Mouse (Mus musculus) forebrain, embryonic 14.5 days (tissue): Measurements from ENCODE around the gene Fblim1. TPM values are rescaled to one million over a fixed set of nuclear protein-coding genes. Genes with fewer than 3 reads are reported as not detected.

Source experiments
- ATAC-seq: fragments of 200-750 bp; cut with Nextera tagmentation; 2 replicates; pipeline ENCODE4 v1.8.0; 2017; ENCODE audit warnings: mild to moderate bottlenecking, moderate library complexity
- DNase-seq: peaks from one replicate; pipeline ENCODE4 v3.0.0-alpha.2; 2015; ENCODE audit warnings: low spot score
- H3K27ac ChIP-seq: fragments of 300-500 bp; sonication (generic); 2 replicates; pipeline ENCODE4 v1.5.1; 2014; ENCODE audit warnings: low read depth, mild to moderate bottlenecking, control low read depth, low read length, moderate library complexity
- H3K27me3 ChIP-seq: fragments of 300-500 bp; sonication (generic); replicated peaks from 2 replicates; pipeline ENCODE4 v1.6.1; 2014; ENCODE audit warnings: low read length, control low read depth, mixed read lengths; ENCODE audit not compliant: control insufficient read depth, insufficient read depth
- H3K36me3 ChIP-seq: fragments of 300-500 bp; sonication (generic); 2 replicates; pipeline ENCODE4 v1.6.1; 2014; ENCODE audit warnings: low read length, control low read depth; ENCODE audit not compliant: control insufficient read depth, insufficient read depth
- H3K4me1 ChIP-seq: fragments of 300-500 bp; sonication (generic); 2 replicates; pipeline ENCODE4 v1.6.1; 2014; ENCODE audit warnings: antibody characterized with exemption, low read length, control low read depth; ENCODE audit not compliant: control insufficient read depth, insufficient read depth
- H3K4me2 ChIP-seq: fragments of 300-500 bp; sonication (generic); 2 replicates; pipeline ENCODE4 v1.6.1; 2014; ENCODE audit warnings: mild to moderate bottlenecking, control low read depth, low read length
- H3K4me3 ChIP-seq: fragments of 300-500 bp; sonication (generic); 2 replicates; pipeline ENCODE4 v1.5.1; 2014; ENCODE audit warnings: low read depth, low read length, control low read depth
- H3K9ac ChIP-seq: fragments of 300-500 bp; sonication (generic); 2 replicates; pipeline ENCODE4 v1.6.1; 2014; ENCODE audit warnings: mild to moderate bottlenecking, low read length, control low read depth, moderate library complexity
- H3K9me3 ChIP-seq: fragments of 300-500 bp; sonication (generic); replicated peaks from 2 replicates; pipeline ENCODE4 v1.6.1; 2016; ENCODE audit warnings: low read length, control low read depth, mixed read lengths; ENCODE audit not compliant: control insufficient read depth
- WGBS: fragments of 180-500 bp; shearing (Covaris S2); extraction: QIAGEN DNeasy Blood & Tissue Kit; methylation state at CpG from one replicate; pipeline ENCODE4 v1.1.7; 2014; 5-methylcytosine and 5-hydroxymethylcytosine counted together
- polyA plus RNA-seq: library from polyadenylated mRNA; unstranded; fragments of >200 nt; fragmentation: Nextera tagmentation; extraction: Ambion mirVana; gene quantifications from 2 replicates; pipeline ENCODE4 v1.2.1, GENCODE M21; 2014

The Fblim1 gene
- polyA plus RNA-seq, 1 experiment from 2014 or later: 15.1 TPM

DNA sequence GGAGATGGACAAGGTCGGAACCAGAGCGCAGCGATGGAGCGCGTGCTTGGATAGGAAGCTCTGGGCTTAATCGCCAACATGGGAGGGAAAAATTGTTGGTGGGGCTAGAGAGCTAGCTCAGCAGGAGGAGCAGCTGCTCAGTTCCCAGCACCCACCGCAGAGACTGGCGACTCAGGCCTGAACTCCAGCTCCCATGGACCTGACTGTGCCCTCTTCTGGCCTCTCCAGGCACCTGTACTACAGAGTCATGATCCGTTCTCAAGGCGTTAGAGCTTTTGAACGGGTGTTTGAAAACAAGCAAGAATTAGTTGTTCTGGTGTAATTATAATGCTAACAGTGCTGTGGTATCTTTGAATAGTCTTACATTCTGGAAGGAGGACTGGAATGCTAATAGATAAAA lies 77.0 kb downstream of the Fblim1 start:
- no peaks in the 10 kb centered on the region for H3K9me3 ChIP-seq
- WGBS: 88% methylated on average over 11 of the region's 11 CpGs
- H3K36me3 ChIP-seq: 0 out of 2 replicates have a peak, but pooled peaks cover 4% of the 10 kb centered on the region
- H3K27ac ChIP-seq: no peak overlapping the region
- DNase-seq (no peak), ATAC-seq (no peak)
- H3K27me3 ChIP-seq: no peaks in the 10 kb centered on the region
- H3K4me1 ChIP-seq: no peaks in the 10 kb centered on the region
- H3K4me3 ChIP-seq: no peak overlapping the region
- H3K4me2 ChIP-seq: no peak overlapping the region
- no peak overlapping the region for H3K9ac ChIP-seq

- no peaks in the 10 kb centered on the region for H3K9me3 ChIP-seq
- H3K27me3 ChIP-seq: no peaks in the 10 kb centered on the region
- 84% methylated on average over 7 of the region's 7 CpGs for WGBS
- H3K4me3 ChIP-seq: no peak overlapping the region
- ATAC-seq: no peak
- no peak overlapping the region for H3K9ac ChIP-seq
- H3K27ac ChIP-seq: no peak overlapping the region
- H3K4me1 ChIP-seq: no peaks in the 10 kb centered on the region
- no peak overlapping the region for H3K4me2 ChIP-seq
- H3K36me3 ChIP-seq: peaks cover 6% of the 10 kb centered on the region
- no peak for DNase-seq
These were observed 78.8 kb downstream of the Fblim1 start for GRCm38 (mm10) chr4:141526936-141527650.

Other genes starting within 250 kb of the Fblim1 start
- gene Fam131c, start 237.9 kb downstream of the Fblim1 start, polyA plus RNA-seq: 10.2 and 15.8 TPM in 2 replicates
- gene Clcnka, start 207.4 kb downstream of the Fblim1 start, polyA plus RNA-seq: not detected in 2 replicates
- not detected in 2 replicates for gene Clcnkb, start 190.1 kb downstream of the Fblim1 start, polyA plus RNA-seq
- gene Hspb7, start 185.3 kb downstream of the Fblim1 start, polyA plus RNA-seq: not detected in 2 replicates
- 0.33 TPM in 1 of 2 replicates, not detected in the other for gene Srarp, start 170.0 kb downstream of the Fblim1 start, polyA plus RNA-seq
- 41.3 and 46.5 TPM in 2 replicates for gene Zbtb17, start 161.4 kb downstream of the Fblim1 start, polyA plus RNA-seq
- 10.7 and 14.0 TPM in 2 replicates for gene Spen, start 67.5 kb downstream of the Fblim1 start, polyA plus RNA-seq
- gene Tmem82, start 12.5 kb upstream of the Fblim1 start, polyA plus RNA-seq: 0.12 TPM in 1 of 2 replicates, not detected in the other
- 0.07 TPM in 1 of 2 replicates, not detected in the other for gene Slc25a34, start 17.7 kb upstream of the Fblim1 start, polyA plus RNA-seq
- 3.6 and 3.9 TPM in 2 replicates for gene Plekhm2, start 58.8 kb upstream of the Fblim1 start, polyA plus RNA-seq
- 2.5 TPM in 1 of 2 replicates, not detected in the other for gene Rsc1a1, start 79.5 kb upstream of the Fblim1 start, polyA plus RNA-seq
- 6.7 and 9.3 TPM in 2 replicates for gene Ddi2, start 117.3 kb upstream of the Fblim1 start, polyA plus RNA-seq
- not detected in 2 replicates for gene Agmat, start 140.6 kb upstream of the Fblim1 start, polyA plus RNA-seq
- 3.6 and 4.6 TPM in 2 replicates for gene Dnajc16, start 184.8 kb upstream of the Fblim1 start, polyA plus RNA-seq
- gene Casp9, start 187.5 kb upstream of the Fblim1 start, polyA plus RNA-seq: 8.3 and 10.2 TPM in 2 replicates
- not detected in 2 replicates for gene Cela2a, start 220.1 kb upstream of the Fblim1 start, polyA plus RNA-seq
- not detected in 2 replicates for gene Ctrc, start 240.3 kb upstream of the Fblim1 start, polyA plus RNA-seq